Mouse (Mus musculus) adrenal gland, postnatal 10 days (tissue): ENCODE data around the gene Ctnnb1. TPM values are rescaled to one million over a fixed set of nuclear protein-coding genes. Genes with fewer than 3 reads are reported as not detected.

Experiments used
- DNase-seq: peaks from one replicate; pipeline ENCODE4 v3.0.0; 2021; ENCODE audit warnings: mixed read lengths
- total RNA-seq, 2 experiments: library from RNA; stranded (reverse); gene quantifications; 2 replicates each; pipeline ENCODE4 v1.2.3; 2021

Ctnnb1 gene
- total RNA-seq, 2 experiments from 2014 or later, result 638 to 649 TPM

DNA sequence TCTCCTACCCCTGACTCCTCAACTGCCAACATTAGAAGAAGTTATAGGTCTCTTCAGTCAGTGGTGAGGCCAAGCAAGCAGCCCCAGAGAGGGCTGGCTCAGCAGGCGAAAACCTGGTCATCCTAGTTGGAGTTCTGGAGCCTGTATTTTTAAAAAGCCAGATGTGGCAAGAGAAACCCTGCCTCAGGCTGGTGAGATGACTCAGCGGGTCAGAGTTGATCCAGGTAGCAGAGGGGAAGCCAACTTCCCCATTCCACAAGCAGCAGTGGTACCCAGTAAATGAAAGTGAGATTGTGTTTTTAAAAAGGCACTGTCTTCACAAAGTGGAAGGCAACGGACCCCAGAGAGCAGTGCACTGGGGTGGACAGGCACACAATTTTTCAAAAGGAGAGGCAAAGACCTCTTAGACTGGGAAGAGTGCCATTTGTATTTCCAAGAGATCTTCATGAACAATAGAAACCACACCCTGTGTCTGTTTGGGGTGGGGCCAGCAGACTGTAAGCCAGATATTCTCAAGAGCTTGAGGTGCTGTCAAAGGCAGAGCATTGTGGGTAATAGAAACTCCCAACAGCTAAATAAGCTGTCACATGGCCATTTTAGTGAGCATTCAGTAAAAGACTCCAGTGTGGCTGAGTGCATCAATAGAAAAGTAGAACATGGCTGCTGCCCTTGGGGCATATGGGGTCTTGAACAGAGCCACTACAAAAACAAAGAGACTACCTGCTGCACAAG is 33.1 kb downstream of the Ctnnb1 start:
- no peak for DNase-seq

DNA sequence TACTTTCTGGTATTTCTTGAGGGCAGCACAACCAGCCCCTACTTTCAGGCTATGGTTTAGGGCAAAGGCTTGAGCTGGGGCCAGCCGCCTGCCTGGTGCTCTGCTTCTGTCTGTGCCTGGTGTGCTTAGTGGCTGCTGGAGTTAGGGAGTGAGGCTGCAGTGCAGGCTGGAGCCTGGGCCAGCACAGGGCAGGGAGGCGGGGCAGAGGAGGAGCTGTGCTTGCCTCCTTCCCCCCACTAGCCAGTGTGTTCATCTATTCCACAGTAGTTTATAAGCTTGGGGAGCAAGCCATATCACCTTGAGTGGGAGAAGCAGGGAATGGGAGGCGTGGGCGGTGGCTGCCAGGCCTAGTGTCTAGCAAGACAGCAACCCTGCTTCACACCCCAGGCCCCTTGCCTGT is 34.1 kb downstream of the Ctnnb1 start:
- no peak for DNase-seq

DNA sequence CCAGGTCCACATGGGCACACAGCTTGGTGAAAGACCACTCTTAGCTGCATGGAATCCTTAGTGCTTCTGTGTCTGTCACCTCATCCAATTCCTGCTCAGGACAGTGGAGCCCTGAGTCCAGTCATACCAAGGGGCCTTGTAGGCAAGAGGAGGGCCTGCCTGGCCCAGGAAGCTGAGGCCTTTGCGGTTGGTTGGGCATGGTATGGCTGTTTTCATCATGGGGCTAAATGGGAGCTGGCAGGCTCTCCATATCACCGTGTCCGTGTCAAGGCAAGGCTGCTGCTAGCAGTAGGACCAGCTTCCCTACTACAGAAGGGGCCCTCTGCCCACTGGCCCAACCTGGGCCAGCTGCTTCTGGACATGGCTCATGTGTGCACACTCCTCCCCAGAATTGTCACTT is 34.7 kb downstream of the Ctnnb1 start:
- no peak for DNase-seq

DNA sequence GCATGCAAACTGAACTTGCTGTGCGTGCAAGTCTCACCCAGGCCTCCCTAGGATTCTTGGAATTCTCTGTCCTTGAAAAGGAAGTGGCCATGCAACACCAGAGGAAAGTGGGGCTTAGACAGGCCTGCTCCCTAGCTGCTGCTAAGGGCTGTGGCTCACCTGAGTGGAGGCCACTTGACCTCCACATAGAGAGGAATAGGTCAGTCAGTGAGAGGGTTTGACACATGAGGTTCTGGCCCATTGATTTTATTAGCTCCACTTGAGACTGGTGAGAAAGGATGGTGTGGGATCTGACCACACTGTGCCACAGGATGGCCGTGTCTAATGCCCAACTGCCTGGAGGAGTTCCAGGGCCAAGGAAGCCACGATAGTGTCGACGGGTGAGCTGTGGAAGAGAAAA is 35.2 kb downstream of the Ctnnb1 start:
- no peak for DNase-seq

DNA sequence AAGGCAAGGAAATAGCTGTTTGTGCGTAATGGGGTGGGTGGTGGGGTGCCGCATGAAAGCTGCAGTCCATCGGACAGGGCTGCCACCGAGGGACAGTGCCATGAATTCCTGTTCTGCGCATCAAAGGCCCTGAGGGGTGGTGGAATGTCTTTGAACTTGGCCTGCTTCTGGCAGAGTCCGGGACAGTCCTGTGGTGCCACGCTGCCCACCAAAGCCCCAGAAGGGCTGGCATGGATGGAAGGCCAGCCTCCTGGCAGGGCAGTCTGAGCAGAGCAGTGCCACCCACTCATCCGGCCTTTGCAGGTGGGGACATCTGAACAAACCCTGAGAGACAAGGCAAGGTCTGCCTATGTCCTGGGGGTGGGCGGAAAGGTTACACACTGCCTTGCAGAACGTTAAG is 36.0 kb downstream of the Ctnnb1 start:
- DNase-seq, result no peak

DNA sequence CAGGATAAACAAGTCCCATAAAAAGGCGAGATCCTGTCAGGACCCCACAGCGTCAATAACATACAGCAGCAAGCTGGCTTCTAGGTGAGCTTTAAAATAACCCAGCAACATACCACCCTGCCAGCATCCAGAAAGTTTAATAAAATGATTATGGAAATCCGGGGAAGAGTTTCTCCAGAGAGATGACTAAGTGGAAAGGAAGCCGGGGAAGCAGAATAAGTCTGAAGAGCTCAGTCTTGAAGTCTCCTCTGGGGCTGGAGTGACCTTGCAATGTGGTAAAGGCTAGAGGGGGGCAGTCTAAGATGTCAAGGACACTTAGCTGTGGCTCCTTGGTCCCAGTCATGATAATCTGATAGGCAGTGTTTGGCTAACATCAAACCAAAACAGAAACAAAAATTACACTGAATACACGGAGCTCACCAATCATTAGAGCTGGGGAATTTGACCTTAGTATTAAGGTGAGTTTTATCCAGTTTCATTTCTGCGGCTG is 44.1 kb downstream of the Ctnnb1 start:
- DNase-seq, result no peak

DNA sequence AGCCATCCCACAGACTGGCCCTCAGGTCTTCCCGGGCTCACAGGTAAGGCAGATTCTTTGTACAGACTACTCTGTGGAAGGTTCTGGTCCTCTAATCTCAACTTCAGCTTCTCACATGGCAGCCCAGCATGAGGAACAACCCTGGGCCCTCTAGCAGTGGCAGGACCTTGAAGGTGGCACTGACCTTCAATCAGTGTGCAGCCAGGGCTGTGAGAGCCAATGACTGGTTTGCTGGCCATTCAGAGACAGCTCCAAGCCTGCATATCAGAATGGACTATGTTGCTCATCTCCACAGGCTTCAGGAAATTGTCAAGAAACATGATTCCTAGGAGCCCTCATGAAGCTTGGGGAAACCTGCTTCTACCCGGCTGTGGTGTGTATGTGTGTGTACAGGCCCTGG is 45.2 kb downstream of the Ctnnb1 start:
- no peak for DNase-seq

DNA sequence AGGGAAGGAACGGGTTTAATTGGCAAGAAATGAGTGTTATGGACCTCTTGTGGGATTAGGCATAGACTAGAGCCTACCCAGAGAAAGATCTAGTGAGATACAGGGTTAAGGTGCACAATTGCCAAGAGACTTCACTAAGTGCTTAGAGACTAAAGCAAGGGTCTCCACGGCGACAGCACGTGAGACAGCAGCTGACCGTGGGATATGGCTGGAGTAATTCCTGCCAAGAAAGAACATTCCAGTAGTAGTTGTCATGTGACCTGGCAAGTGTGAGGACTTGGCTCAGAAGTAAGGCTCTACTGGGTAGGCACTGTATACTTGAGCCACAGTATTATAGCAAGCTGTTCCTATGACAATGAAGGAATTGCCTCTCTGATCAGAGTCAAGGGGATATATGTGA is 47.1 kb downstream of the Ctnnb1 start:
- DNase-seq, result peak; percentile 47

DNA sequence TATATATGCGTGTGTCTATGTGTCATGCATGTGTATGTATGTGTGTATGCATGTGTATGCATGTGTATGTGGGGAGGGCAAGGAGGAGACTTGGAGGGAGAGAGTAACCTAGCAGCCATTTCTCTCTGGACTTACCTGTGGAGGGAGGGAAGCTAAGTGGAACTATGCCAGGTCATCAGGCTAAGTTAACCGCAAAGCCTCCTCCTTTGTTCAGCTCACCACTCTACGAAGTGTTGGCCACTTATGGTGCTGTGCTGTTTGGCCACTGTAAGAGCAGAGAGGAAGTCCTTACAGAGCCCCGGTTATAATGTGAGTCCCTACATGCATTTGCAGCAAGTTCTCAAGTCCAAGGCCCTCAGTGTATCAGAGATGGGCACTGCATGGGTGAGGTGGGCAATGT is 47.8 kb downstream of the Ctnnb1 start:
- no peak for DNase-seq

DNA sequence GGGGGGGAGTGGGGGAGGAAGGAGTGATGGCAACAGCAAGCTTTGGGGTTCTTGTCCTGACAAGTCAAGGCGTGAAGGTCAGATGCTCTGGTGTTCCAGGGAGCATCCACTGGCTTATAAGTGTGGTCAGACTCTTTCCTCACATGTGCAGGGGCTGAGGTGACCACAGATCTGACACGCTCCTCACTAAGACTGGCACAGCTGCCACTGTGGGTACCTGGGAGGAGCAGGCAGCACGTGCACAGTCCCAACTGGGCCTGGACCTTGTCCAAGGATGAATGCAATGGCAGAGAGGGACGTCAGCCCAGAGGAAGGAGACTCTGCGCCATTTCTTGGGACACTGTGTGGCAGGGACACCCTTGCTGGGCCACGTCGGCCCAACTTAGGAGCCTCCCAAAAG is 52.8 kb downstream of the Ctnnb1 start:
- DNase-seq, result no peak

DNA sequence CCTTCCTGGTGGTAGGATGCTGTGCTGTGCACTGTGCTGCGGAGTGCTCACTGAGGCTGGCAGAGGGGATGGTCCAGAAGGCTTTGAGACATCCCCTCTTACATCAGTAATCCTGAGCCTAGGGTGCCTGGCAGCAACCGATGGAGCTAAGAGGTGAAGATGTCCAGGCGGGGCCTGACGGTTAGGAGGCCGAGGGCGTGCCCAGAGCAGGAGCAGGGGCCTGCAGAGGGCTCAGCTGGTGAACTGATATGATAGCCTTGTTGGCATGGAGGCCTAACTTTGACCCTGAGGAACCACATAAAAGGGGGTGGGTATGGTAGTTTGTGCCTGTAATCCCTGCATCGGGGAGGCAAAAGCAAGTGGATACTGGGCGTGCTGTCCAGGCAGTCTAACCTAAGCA is 54.8 kb downstream of the Ctnnb1 start:
- no peak for DNase-seq

DNA sequence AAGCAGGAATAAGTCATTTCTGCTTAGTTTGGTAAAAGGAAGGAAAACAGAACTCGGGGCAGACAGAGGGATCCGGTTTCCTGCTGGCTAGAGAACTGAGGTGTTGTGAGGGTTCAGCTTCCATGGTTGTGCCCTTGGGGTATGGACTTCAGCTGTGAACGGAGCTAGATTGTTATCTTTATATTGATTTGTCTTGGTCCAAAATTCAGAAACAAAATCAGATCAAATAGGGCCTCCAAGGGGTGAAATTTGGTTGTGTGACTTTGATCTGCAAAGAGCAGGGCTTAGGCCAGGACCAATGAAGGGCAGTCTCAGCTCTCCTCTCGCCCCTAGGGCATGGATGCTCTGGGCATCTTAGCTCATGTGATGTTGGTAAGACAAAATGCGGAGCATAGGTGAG is 55.5 kb downstream of the Ctnnb1 start:
- no peak for DNase-seq

DNA sequence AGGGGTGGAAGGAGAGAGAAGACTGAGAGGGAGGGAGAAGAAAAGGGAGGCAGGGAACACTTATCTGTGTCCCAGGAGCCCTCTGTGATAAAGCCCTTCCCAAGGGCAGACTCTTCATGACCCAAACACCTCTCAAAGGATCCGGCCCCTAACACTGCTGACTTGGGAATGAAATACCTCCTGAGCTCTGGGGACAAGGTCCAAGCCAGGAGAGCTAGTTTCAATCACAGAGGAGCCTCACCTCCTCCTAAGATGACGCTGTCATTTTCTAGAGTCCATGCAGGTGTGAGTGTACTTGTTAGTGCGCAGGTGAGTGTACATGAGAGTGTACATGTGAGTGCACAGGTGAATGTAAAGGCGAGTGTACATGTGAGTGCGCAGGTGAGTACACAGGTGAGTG is 56.0 kb downstream of the Ctnnb1 start:
- no peak for DNase-seq

DNA sequence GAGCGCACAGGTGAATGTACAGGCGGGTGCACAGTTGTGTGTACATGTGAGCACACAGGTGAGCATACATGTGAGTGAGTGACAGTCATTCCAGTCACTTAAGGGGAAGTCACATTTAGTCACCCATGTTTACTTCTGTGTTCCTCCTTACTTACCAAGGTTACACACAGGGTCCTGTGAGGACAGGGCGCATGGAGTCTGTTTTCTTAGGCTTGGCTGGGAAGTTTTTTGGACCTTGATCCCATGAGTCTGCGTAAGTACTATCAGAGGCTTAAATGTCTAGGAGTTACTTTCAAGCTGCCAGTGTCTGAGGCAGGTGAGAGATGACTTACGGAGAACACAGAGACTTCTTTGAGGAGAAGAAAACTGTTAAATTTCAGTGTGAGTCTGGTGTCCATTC is 56.5 kb downstream of the Ctnnb1 start:
- DNase-seq, result no peak

DNA sequence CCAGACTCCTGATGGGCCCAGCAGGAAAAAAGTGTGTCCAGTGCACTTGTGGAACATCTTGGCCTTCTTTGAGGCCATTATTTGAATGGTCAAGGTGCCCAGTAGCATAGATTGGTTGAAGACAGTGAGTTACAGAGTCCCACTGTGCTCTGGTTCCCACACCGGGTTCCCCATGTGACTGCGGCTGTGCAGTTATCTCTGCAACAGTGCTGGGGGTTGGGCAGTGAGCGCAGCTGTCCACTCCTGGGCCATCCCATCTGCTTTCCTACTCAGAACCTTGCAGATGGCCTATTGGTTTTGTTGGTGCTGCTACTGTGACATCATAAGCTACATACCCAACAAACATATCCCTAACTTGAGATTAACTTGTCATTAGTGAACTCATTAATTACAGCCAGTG is 57.2 kb downstream of the Ctnnb1 start:
- DNase-seq, result no peak

DNA sequence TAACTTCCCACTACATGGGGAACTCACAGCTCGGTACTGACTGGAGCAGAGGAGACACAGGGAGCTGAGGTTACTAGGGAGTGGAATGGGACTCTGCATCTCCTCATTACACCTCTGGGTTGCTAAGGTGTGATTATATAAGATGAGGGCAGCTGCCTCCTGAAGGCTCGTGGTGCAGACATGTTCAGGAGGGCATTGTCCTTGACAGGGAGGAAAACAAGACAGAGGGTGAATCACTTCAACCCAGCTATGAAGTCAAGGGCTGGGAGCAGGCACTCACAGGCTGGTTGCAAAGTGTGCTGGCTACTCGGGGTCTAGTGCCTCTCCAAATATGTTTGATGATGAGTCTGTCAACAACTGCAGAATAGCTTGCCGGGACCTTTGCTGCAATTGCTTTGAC is 58.0 kb downstream of the Ctnnb1 start:
- DNase-seq, result no peak

DNA sequence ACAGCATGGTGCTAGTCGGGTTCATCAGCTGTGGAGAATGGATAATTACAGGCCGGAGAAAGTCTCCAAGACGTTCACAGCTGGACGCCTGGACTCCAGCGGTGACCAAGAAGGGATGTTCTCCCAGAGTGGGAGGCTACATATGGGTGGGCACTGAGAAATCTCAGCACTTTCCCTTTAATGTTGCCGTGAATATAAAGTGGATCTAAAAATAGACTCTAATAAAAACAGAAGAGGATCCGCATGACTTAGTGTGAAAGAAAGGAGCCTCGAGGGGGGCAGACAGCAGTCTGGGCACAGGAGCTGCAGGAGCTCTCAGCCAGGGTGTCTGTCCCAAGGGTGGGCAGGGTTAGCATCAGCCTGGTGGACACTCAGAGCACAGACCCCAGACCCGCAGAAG is 59.1 kb downstream of the Ctnnb1 start:
- no peak for DNase-seq

DNA sequence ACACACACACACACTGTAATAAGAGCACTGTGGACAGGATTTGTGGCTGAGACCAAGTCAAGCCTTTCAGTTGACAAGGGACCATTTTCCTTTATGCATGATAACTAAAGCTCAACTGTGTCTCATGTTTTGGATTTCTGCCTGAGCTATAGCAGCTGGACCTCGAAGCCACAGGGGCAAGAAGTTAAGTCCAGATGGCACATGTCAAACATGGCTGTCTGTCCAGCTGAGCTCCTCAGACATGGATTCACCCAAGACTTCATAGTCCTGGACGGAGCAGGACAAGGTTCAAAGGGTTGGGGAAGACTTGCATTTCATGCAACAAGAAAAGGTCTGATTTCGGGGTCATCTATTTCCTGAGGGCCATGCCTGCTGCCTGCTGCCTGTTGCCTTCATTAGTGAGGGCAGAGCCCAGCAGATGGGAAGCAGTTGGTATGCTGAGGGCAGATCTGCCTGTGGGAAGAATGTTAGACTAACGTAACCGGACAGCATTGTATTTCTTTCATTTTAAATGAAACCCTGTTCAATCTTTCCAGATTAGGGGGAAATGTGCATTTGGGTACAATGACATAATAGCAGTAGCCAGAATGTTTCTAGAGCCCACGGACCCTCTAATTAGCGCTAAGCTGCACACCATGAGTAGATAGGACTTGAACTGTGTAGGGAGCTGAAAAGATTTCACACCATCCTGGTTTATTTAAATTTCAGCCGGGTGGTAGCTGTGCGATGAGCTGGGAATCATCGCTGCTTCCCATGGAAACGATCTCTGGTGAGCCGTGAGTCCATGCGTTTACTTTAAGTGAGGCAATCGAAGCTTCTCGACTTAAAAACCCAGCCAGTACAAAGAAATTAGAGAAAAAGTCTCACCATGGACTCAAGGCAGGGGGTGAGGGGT is 61.0 kb downstream of the Ctnnb1 start:
- DNase-seq, result no peak

DNA sequence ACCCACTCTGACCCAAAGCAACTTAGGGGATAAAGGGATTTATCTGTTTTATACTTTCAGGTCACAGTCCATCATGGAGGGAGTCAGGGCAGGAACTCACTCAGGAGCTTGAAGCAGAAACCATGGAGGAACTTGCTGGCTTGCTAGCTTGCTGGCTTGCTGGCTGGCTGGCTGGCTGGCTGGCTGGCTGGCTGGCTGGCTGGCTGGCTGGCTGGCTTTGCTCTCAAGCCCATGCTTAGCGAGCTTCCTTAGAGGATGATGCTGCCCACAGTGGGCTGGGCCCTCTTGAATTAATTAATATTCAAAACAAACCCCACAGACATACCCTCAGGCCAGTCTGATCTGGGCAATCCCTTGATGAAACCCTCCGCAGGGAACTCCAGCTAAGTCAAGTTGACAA is 62.8 kb downstream of the Ctnnb1 start:
- no peak for DNase-seq

DNA sequence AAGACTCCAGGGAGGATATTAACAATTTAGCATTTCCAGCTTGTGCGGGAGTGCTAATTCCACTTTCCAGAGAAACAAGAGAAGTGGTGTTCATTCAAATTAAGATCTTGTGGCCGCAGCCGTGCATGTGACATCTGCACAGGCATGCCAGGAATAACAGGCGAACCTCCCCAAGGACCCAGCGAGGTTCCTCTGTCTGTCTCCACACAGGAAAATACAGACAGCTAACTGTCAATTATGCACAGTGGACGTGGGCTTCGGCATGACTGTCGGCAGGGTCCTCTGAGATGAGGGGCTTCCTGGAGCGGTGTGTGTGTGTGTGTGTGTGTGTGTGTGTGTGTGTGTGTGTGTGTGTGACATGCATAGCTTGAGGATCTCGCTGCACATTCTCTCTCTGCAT is 64.0 kb downstream of the Ctnnb1 start:
- no peak for DNase-seq

DNA sequence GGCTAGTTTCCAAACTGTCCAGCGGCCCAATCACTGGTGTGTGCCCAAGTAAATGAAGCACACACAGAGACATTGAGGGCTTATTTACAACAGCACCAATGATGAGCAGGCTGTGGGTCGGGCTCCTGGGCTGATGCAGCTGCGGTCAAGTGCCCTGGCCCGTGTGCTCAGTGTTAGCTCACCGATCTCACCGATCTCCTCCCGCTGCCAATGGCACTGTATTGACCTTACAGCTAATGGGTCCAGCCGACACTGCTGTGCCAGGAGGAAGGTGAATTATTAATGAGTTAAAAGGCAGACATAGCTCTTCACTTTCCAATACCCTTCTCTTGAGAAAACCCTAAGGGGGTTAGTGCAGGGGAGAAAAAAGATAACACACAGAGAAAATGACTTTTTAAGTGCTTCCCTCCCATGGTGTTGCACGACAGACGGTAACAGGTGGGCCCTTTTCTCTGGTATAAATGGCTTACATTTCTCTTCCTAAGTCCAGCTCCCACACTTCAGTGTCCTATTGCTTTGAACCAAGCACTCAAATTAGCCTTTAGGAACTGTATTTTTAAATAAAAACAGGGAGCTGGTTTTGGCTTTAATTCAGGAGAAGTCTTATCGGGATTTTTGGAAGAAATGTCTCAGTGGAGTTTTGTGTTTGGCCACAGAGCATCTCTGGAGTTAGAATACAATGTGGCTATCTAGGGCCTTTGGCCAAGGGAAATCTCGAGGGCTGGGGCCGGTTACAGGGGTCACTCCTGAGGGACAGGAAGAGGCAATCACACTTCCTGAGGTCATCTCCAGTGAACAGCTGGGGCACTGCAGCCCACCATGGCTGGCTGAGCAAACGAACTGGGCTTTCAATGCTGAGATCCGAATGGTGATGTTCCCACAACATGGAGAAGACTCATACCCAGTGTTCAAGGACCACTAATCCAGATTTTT is 65.5 kb downstream of the Ctnnb1 start:
- no peak for DNase-seq

DNA sequence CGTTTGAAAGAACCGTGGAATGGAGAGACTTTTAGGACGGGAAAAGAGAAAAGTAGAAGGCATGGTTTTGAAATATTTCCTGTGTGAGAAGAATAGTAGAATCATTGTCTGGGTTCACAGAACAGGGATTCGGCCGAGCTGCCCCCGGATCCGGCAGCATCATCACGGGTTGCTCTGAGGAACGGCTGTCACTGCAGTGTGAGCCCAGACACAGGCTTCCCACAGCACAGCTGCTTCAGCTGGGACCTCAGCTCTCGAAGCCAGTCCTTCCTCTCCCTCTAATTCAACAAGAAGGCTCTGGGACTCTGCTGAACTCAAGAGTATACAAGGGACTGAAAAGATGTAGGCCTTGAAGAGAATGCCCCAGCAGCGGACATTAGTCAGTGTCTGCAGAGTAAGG is 69.7 kb downstream of the Ctnnb1 start:
- no peak for DNase-seq
